Mouse (Mus musculus) liver, embryonic 14.5 days (tissue): ENCODE results near the gene Mmp8.

Source experiments
- CTCF ChIP-seq: IDR thresholded peaks from 2 replicates; pipeline ENCODE4 v1.5.1; 2016; ENCODE audit warnings: antibody characterized with exemption, low read depth, control low read depth
- EP300 ChIP-seq: IDR thresholded peaks from 2 replicates; pipeline ENCODE4 v1.6.1; 2016; ENCODE audit warnings: antibody characterized with exemption, low read depth

DNA sequence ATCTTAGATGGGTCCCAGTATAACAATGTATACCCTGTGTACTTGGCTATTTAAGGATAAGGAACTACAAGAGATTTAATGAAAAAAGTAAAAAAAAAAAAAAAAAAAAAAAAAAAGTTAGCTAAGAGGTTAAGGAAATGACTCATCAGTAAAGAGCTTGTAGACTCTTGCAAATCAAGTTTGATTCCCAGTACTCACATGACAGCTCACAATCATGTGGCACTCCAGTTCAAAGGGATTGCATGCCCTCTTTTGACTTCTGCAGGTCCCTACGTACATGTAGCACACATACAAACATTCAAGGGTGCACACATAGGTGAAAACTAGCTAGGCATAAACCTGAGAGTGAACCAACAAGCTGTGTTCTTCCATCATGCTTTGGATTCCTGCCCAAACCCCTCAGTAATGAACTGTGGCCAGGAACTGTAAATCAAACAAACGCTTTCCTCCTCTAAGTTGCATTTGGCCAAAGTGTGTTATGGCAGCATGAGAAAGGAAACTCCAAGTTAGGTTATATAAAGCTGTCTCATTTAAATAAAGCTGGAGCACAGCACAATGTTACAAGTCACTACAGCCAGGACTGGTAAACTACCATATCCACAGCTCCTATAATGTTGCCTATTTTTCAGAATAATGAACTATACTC, 14.5 kb downstream of the Mmp8 start:
- no peak for TF ChIP-seq EP300
- TF ChIP-seq CTCF: no peak
